ENCODE assay signal across 8 mouse cellular contexts in the genomic region with DNA sequence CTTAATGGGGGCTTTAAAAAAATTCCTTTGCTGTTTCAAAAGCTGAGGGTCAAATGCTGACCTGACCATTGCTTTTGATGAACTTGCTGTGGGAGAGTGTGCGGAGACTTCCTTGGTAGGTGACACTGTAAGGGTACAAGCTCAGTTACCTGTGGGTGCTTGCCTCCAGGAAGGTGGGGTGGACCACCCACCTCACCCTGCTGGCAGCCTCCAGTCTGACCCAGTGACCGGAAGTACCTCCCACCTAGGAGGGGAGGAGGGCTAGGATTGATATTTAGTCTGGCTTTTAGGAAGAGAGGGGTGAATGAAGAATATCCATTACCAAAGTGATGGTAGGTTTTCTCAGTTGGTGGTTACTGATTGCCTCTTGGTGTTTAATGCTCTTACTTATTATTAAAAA.
DNase-seq lines count a peak whose midpoint lies in the region; ATAC-seq and TF ChIP-seq lines count a peak whose summit lies in the region.

No protein-coding gene starts in this region.

- no peaks in the 10 kb centered on the region for H3K9me3 ChIP-seq in embryonic facial prominence, embryonic 11.5 days (replicated peaks; ENCODE audit: control insufficient read depth, low read length)
- no peaks in the 10 kb centered on the region for H3K9me3 ChIP-seq in intestine, embryonic 14.5 days (ENCODE audit: control insufficient read depth, low read length)
- no peaks in the 10 kb centered on the region for H3K9me3 ChIP-seq in midbrain, embryonic 14.5 days (ENCODE audit: control insufficient read depth, low read length)

- no peak for ATAC-seq in embryonic facial prominence, embryonic 11.5 days (replicated peaks; ENCODE audit: insufficient number of reproducible peaks, low FRiP score, low TSS enrichment, low read depth)
- no peak for ATAC-seq in intestine, embryonic 14.5 days (replicated peaks; ENCODE audit: low FRiP score, low TSS enrichment, low read depth)
- ATAC-seq in midbrain, embryonic 14.5 days (ENCODE audit: low FRiP score, low TSS enrichment), result no peak

- H3K27ac ChIP-seq in kidney, adult 2 months (ENCODE audit: insufficient read depth, low read depth, low read length), result peak overlapping the region; percentile 74
- H3K27ac ChIP-seq in embryonic facial prominence, embryonic 11.5 days (replicated peaks; ENCODE audit: low read depth, low read length), result no peak overlapping the region
- H3K27ac ChIP-seq in intestine, embryonic 14.5 days (ENCODE audit: low read depth), result peak overlapping the region; percentile 89; the same call in 1 of the 2 replicates
- H3K27ac ChIP-seq in midbrain, embryonic 14.5 days (replicated peaks; ENCODE audit: low read depth, low read length), result no peak overlapping the region

- peak overlapping the region; percentile 7; the same call in 1 of the 2 replicates for H3K4me2 ChIP-seq in embryonic facial prominence, embryonic 11.5 days (ENCODE audit: low read depth, low read length)
- H3K4me2 ChIP-seq in intestine, embryonic 14.5 days (ENCODE audit: low read length), result peak overlapping the region; percentile 82
- peak overlapping the region; percentile 91 for H3K4me2 ChIP-seq in midbrain, embryonic 14.5 days (ENCODE audit: low read length)

- H3K4me1 ChIP-seq in kidney, adult 2 months (ENCODE audit: control insufficient read depth, insufficient read depth, low read length), result peaks cover 41% of the 10 kb centered on the region
- peaks cover 6% of the 10 kb centered on the region; the same call in 1 of the 2 replicates for H3K4me1 ChIP-seq in embryonic facial prominence, embryonic 11.5 days (ENCODE audit: control insufficient read depth, insufficient read depth, low read length)
- H3K4me1 ChIP-seq in intestine, embryonic 14.5 days (replicated peaks; ENCODE audit: control insufficient read depth, insufficient read depth, low read length), result peaks cover 47% of the 10 kb centered on the region
- H3K4me1 ChIP-seq in midbrain, embryonic 14.5 days (ENCODE audit: control insufficient read depth, insufficient read depth, low read length), result peaks cover 31% of the 10 kb centered on the region

- DNase-seq in kidney, adult 2 months, result peak; percentile 63
- no peak for DNase-seq in kidney, postnatal 4 days
- DNase-seq in embryonic facial prominence, embryonic 11.5 days (ENCODE audit: low spot score), result no peak
- DNase-seq in intestine, embryonic 14.5 days (ENCODE audit: low spot score), result no peak
- no peak for DNase-seq in midbrain, embryonic 14.5 days
- no peak for DNase-seq in layer of hippocampus, adult 9-10 months (ENCODE audit: low spot score)
- DNase-seq in right cerebral cortex, postnatal 25 days, result no peak
- DNase-seq in spleen, postnatal 4 days (ENCODE audit: low spot score in 2 of 2), result no peak

- no peak for TF ChIP-seq POLR2A in kidney, adult 2 months (IDR thresholded peaks at IDR 0.05; ENCODE audit: low read depth, low read length)

- no peaks in the 10 kb centered on the region for H3K27me3 ChIP-seq in kidney, adult 2 months (replicated peaks; ENCODE audit: control insufficient read depth, insufficient read depth, low read length)
- no peaks in the 10 kb centered on the region for H3K27me3 ChIP-seq in embryonic facial prominence, embryonic 11.5 days (ENCODE audit: control insufficient read depth, insufficient read depth, low read length)
- no peaks in the 10 kb centered on the region for H3K27me3 ChIP-seq in intestine, embryonic 14.5 days (replicated peaks; ENCODE audit: control insufficient read depth, insufficient read depth, low read length)
- no peaks in the 10 kb centered on the region for H3K27me3 ChIP-seq in midbrain, embryonic 14.5 days (ENCODE audit: control insufficient read depth, insufficient read depth, low read length)

- TF ChIP-seq CTCF in kidney, adult 2 months (conservative IDR thresholded peaks at IDR 0.05; ENCODE audit: insufficient read depth, insufficient read length, low read depth, low read length), result no peak

- 20% methylated on average over 2 of the region's 2 CpGs for WGBS in kidney, adult 2 months
- 44% methylated on average over 2 of the region's 2 CpGs for WGBS in embryonic facial prominence, embryonic 11.5 days
- WGBS in intestine, embryonic 14.5 days, result 24% methylated on average over 2 of the region's 2 CpGs
- 47% methylated on average over 2 of the region's 2 CpGs for WGBS in midbrain, embryonic 14.5 days

- peak overlapping the region; percentile 79 for H3K4me3 ChIP-seq in kidney, adult 2 months (ENCODE audit: insufficient read depth, low read depth, low read length)
- H3K4me3 ChIP-seq in embryonic facial prominence, embryonic 11.5 days (ENCODE audit: low read depth, low read length), result no peak overlapping the region
- H3K4me3 ChIP-seq in intestine, embryonic 14.5 days (ENCODE audit: low read depth, low read length), result peak overlapping the region; percentile 64
- H3K4me3 ChIP-seq in midbrain, embryonic 14.5 days (replicated peaks; ENCODE audit: low read depth, low read length), result peak overlapping the region; percentile 82

- H3K36me3 ChIP-seq in kidney, adult 2 months (ENCODE audit: control insufficient read depth, insufficient read depth, low read length), result no peaks in the 10 kb centered on the region
- no peaks in the 10 kb centered on the region for H3K36me3 ChIP-seq in embryonic facial prominence, embryonic 11.5 days (replicated peaks; ENCODE audit: control insufficient read depth, insufficient read depth, low read depth, low read length)
- H3K36me3 ChIP-seq in intestine, embryonic 14.5 days (ENCODE audit: control insufficient read depth, insufficient read depth, low read length), result peaks cover 11% of the 10 kb centered on the region
- 0 out of 2 replicates have a peak, but pooled peaks cover 7% of the 10 kb centered on the region for H3K36me3 ChIP-seq in midbrain, embryonic 14.5 days (ENCODE audit: control insufficient read depth, insufficient read depth, low read length)

- no peak overlapping the region for H3K9ac ChIP-seq in embryonic facial prominence, embryonic 11.5 days (replicated peaks; ENCODE audit: low read length)
- H3K9ac ChIP-seq in intestine, embryonic 14.5 days (ENCODE audit: low read length), result peak overlapping the region; percentile 89
- peak overlapping the region; percentile 26 for H3K9ac ChIP-seq in midbrain, embryonic 14.5 days (replicated peaks; ENCODE audit: low read length)

Comparison
In these comparisons a context has a peak if more than half of its experiments do, and no peak if none do; other contexts are left out.
1. H3K27ac ChIP-seq: peak in kidney, adult 2 months (single experiment) and intestine, embryonic 14.5 days (single experiment); none in embryonic facial prominence, embryonic 11.5 days (single experiment) and midbrain, embryonic 14.5 days (single experiment).
2. H3K4me2 ChIP-seq: peak in every context shown above with its lines; median percentile 91 in midbrain, embryonic 14.5 days; 82 in intestine, embryonic 14.5 days; 7 in embryonic facial prominence, embryonic 11.5 days.